Mouse (Mus musculus) frontal cortex, postnatal 10 days (tissue): ENCODE data around the gene Ift20.

Source experiments
- DNase-seq, 2 experiments: peaks; one replicate each; pipeline ENCODE4 v3.0.0; 2022; ENCODE audit warnings: low spot score in 2 of 2, mixed read lengths in 1 of 2

Ift20 gene

GRCm38 (mm10) chr11:78536080-78536689 lies at the start of gene Ift20, which contains the start of gene Tnfaip1:
Gene Ift20, plus strand, starts transcription at chr11:78536361.
Gene Tnfaip1, minus strand, starts transcription at chr11:78536332.
- peak; percentile 98 to 99 for DNase-seq

- peak in 1 of 2 experiments; percentile 75 for DNase-seq
These were observed 48.0 kb upstream of the Ift20 start for GRCm38 (mm10) chr11:78488168-78488567.

GRCm38 (mm10) chr11:78490781-78491241 lies 45.4 kb upstream of the Ift20 start:
- DNase-seq: peak; percentile 45 to 53

- DNase-seq: no peak
These were observed 40.3 kb upstream of the Ift20 start for GRCm38 (mm10) chr11:78495904-78496303.

- DNase-seq: peak in 1 of 2 experiments; percentile 65
These were observed 39.1 kb upstream of the Ift20 start for GRCm38 (mm10) chr11:78497071-78497541.

GRCm38 (mm10) chr11:78497544-78498522 lies 38.3 kb upstream of the Ift20 start, which contains the start of gene Sarm1:
Gene Sarm1, minus strand, starts transcription at chr11:78497754.
- DNase-seq: peak; percentile 93 to 95

- no peak for DNase-seq
These were observed 37.2 kb upstream of the Ift20 start, which contains the start of gene Vtn for GRCm38 (mm10) chr11:78499004-78499403. Gene Vtn, plus strand, starts transcription at chr11:78499091.

- DNase-seq: no peak
These were observed 36.6 kb upstream of the Ift20 start for GRCm38 (mm10) chr11:78499543-78499942.

GRCm38 (mm10) chr11:78500623-78501202 lies 35.4 kb upstream of the Ift20 start:
- DNase-seq: no peak

- no peak for DNase-seq
These were observed 34.6 kb upstream of the Ift20 start for GRCm38 (mm10) chr11:78501529-78501928.

GRCm38 (mm10) chr11:78502909-78503650 lies 33.1 kb upstream of the Ift20 start, which contains the start of gene Sebox:
Gene Sebox, plus strand, starts transcription at chr11:78503447.
- no peak for DNase-seq

GRCm38 (mm10) chr11:78505430-78505829 lies 30.7 kb upstream of the Ift20 start:
- no peak for DNase-seq

- no peak for DNase-seq
These were observed 27.0 kb upstream of the Ift20 start for GRCm38 (mm10) chr11:78509148-78509547.

- peak; percentile 86 to 87 for DNase-seq
These were observed 23.9 kb upstream of the Ift20 start, which contains the start of the genes Tmem199 and Poldip2 for GRCm38 (mm10) chr11:78512025-78512957. Gene Tmem199, minus strand, starts transcription at chr11:78512172. Gene Poldip2, plus strand, starts transcription at chr11:78512193.

GRCm38 (mm10) chr11:78513106-78513790 lies 22.9 kb upstream of the Ift20 start:
- no peak for DNase-seq

- DNase-seq: no peak
These were observed 20.4 kb upstream of the Ift20 start for GRCm38 (mm10) chr11:78515549-78516325.

GRCm38 (mm10) chr11:78518931-78519330 lies 17.2 kb upstream of the Ift20 start:
- DNase-seq: no peak

GRCm38 (mm10) chr11:78521880-78522279 lies 14.3 kb upstream of the Ift20 start:
- DNase-seq: no peak
